Mouse (Mus musculus): ENCODE measurements around the gene Pde8a. TPM values are rescaled to one million over a fixed set of nuclear protein-coding genes. Genes with fewer than 3 reads are reported as not detected.

Pde8a gene
- polyA plus RNA-seq, 1 experiment from 2014 or later, result 6.5 TPM

- Histone ChIP-seq H3K36me3 (ENCODE audit: insufficient read depth, low read length) (no peaks in the 10 kb centered on the region), H3K4me1 (ENCODE audit: insufficient read depth, low read depth, low read length) (peaks cover 4% of the 10 kb centered on the region; the same call in 1 of the 2 replicates), H3K4me3 (ENCODE audit: low read depth, low read length) (no peak overlapping the region), H3K27me3 (replicated peaks; ENCODE audit: insufficient read depth, low read length) (no peaks in the 10 kb centered on the region), H3K9me3 (ENCODE audit: low read length) (no peaks in the 10 kb centered on the region), H3K4me2 (replicated peaks; ENCODE audit: low read depth, low read length) (no peak overlapping the region), H3K27ac (ENCODE audit: low read length) (no peak overlapping the region), H3K9ac (replicated peaks; ENCODE audit: low read depth) (no peak overlapping the region)
- ATAC-seq, result no peak
- no peak for DNase-seq (ENCODE audit: low spot score)
- 89% methylated on average over 1 of the region's 1 CpGs for WGBS
- no peak for TF ChIP-seq EP300 (IDR thresholded peaks at IDR 0.05)
- TF ChIP-seq CTCF (IDR thresholded peaks at IDR 0.05), result no peak
These were observed 2.6 kb downstream of the Pde8a start for GRCm38 (mm10) chr7:81215950-81216349.

- TF ChIP-seq CTCF (IDR thresholded peaks at IDR 0.05) (no peak), EP300 (IDR thresholded peaks at IDR 0.05) (no peak)
- 53% methylated on average over 7 of the region's 7 CpGs for WGBS
These were observed 5.9 kb downstream of the Pde8a start for GRCm38 (mm10) chr7:81219321-81219720.

GRCm38 (mm10) chr7:81220381-81220780 is 7.0 kb downstream of the Pde8a start:
- no peak overlapping the region for H3K4me2 ChIP-seq (replicated peaks; ENCODE audit: low read depth, low read length)
- no peaks in the 10 kb centered on the region for H3K9me3 ChIP-seq (ENCODE audit: low read length)
- TF ChIP-seq CTCF (IDR thresholded peaks at IDR 0.05) (no peak), EP300 (IDR thresholded peaks at IDR 0.05) (no peak)
- H3K9ac ChIP-seq (replicated peaks; ENCODE audit: low read depth), result no peak overlapping the region
- H3K4me3 ChIP-seq (ENCODE audit: low read depth, low read length), result no peak overlapping the region
- no peak overlapping the region for H3K27ac ChIP-seq (ENCODE audit: low read length)
- ATAC-seq (no peak), DNase-seq (ENCODE audit: low spot score) (no peak)
- no peaks in the 10 kb centered on the region for H3K4me1 ChIP-seq (ENCODE audit: insufficient read depth, low read depth, low read length)
- 70% methylated on average over 3 of the region's 3 CpGs for WGBS
- no peaks in the 10 kb centered on the region for H3K27me3 ChIP-seq (replicated peaks; ENCODE audit: insufficient read depth, low read length)
- H3K36me3 ChIP-seq (ENCODE audit: insufficient read depth, low read length), result no peaks in the 10 kb centered on the region

More at GRCm38 (mm10) chr7:81219321-81219720, 5.9 kb downstream of the Pde8a start:
- Histone ChIP-seq H3K27ac (ENCODE audit: low read length) (no peak overlapping the region), H3K4me2 (replicated peaks; ENCODE audit: low read depth, low read length) (no peak overlapping the region), H3K9me3 (ENCODE audit: low read length) (no peaks in the 10 kb centered on the region), H3K27me3 (replicated peaks; ENCODE audit: insufficient read depth, low read length) (no peaks in the 10 kb centered on the region), H3K4me1 (ENCODE audit: insufficient read depth, low read depth, low read length) (no peaks in the 10 kb centered on the region), H3K36me3 (ENCODE audit: insufficient read depth, low read length) (no peaks in the 10 kb centered on the region), H3K9ac (replicated peaks; ENCODE audit: low read depth) (no peak overlapping the region), H3K4me3 (ENCODE audit: low read depth, low read length) (no peak overlapping the region)
- no peak for ATAC-seq
- no peak for DNase-seq (ENCODE audit: low spot score)

- DNase-seq (ENCODE audit: low spot score) (no peak), ATAC-seq (no peak)
- no peaks in the 10 kb centered on the region for H3K4me1 ChIP-seq (ENCODE audit: insufficient read depth, low read depth, low read length)
- H3K27ac ChIP-seq (ENCODE audit: low read length), result no peak overlapping the region
- H3K36me3 ChIP-seq (ENCODE audit: insufficient read depth, low read length), result no peaks in the 10 kb centered on the region
- TF ChIP-seq EP300 (IDR thresholded peaks at IDR 0.05) (no peak), CTCF (IDR thresholded peaks at IDR 0.05) (no peak)
- no peak overlapping the region for H3K9ac ChIP-seq (replicated peaks; ENCODE audit: low read depth)
- H3K4me2 ChIP-seq (replicated peaks; ENCODE audit: low read depth, low read length), result no peak overlapping the region
- H3K27me3 ChIP-seq (replicated peaks; ENCODE audit: insufficient read depth, low read length), result no peaks in the 10 kb centered on the region
- H3K4me3 ChIP-seq (ENCODE audit: low read depth, low read length), result no peak overlapping the region
- H3K9me3 ChIP-seq (ENCODE audit: low read length), result no peaks in the 10 kb centered on the region
- WGBS, result 75% methylated on average over 7 of the region's 7 CpGs
These were observed 10.9 kb downstream of the Pde8a start for GRCm38 (mm10) chr7:81224260-81224659.

- no peaks in the 10 kb centered on the region for H3K27me3 ChIP-seq (replicated peaks; ENCODE audit: insufficient read depth, low read length)
- no peak overlapping the region for H3K4me3 ChIP-seq (ENCODE audit: low read depth, low read length)
- H3K9ac ChIP-seq (replicated peaks; ENCODE audit: low read depth), result no peak overlapping the region
- no peaks in the 10 kb centered on the region for H3K4me1 ChIP-seq (ENCODE audit: insufficient read depth, low read depth, low read length)
- TF ChIP-seq CTCF (IDR thresholded peaks at IDR 0.05) (no peak), EP300 (IDR thresholded peaks at IDR 0.05) (no peak)
- H3K4me2 ChIP-seq (replicated peaks; ENCODE audit: low read depth, low read length), result no peak overlapping the region
- H3K9me3 ChIP-seq (ENCODE audit: low read length), result no peaks in the 10 kb centered on the region
- 75% methylated on average over 7 of the region's 7 CpGs for WGBS
- no peak overlapping the region for H3K27ac ChIP-seq (ENCODE audit: low read length)
- DNase-seq (ENCODE audit: low spot score), result peak; percentile 34
- ATAC-seq, result peak; percentile 48; the same call in 1 of the 2 replicates
- no peaks in the 10 kb centered on the region for H3K36me3 ChIP-seq (ENCODE audit: insufficient read depth, low read length)
These were observed 16.8 kb downstream of the Pde8a start for GRCm38 (mm10) chr7:81230091-81230792.

- H3K36me3 ChIP-seq (ENCODE audit: insufficient read depth, low read length), result no peaks in the 10 kb centered on the region
- no peak overlapping the region for H3K4me3 ChIP-seq (ENCODE audit: low read depth, low read length)
- H3K27ac ChIP-seq (ENCODE audit: low read length), result no peak overlapping the region
- no peak overlapping the region for H3K9ac ChIP-seq (replicated peaks; ENCODE audit: low read depth)
- H3K27me3 ChIP-seq (replicated peaks; ENCODE audit: insufficient read depth, low read length), result no peaks in the 10 kb centered on the region
- no peak overlapping the region for H3K4me2 ChIP-seq (replicated peaks; ENCODE audit: low read depth, low read length)
- no peaks in the 10 kb centered on the region for H3K9me3 ChIP-seq (ENCODE audit: low read length)
- ATAC-seq (peak; percentile 17; the same call in 1 of the 2 replicates), DNase-seq (ENCODE audit: low spot score) (peak; percentile 29)
- 75% methylated on average over 2 of the region's 2 CpGs for WGBS
- TF ChIP-seq CTCF (IDR thresholded peaks at IDR 0.05) (no peak), EP300 (IDR thresholded peaks at IDR 0.05) (no peak)
- H3K4me1 ChIP-seq (ENCODE audit: insufficient read depth, low read depth, low read length), result no peaks in the 10 kb centered on the region
These were observed 19.3 kb downstream of the Pde8a start for GRCm38 (mm10) chr7:81232674-81233073.

All from lung, postnatal 0 days (tissue).